Mouse (Mus musculus): ENCODE results near the gene Kng1. TPM values are rescaled to one million over a fixed set of nuclear protein-coding genes. Genes with fewer than 3 reads are reported as not detected.
"Not testable (repeated sequence)": the region's sequence is repeated elsewhere in the genome, so short reads cannot be mapped to it uniquely, and the experiment has no call there.

Kng1 gene
- 6.3 and 13.7 TPM in 2 replicates for polyA plus RNA-seq (2011; ENCODE audit: insufficient read depth, insufficient read length, low replicate concordance, missing spikeins)

DNA sequence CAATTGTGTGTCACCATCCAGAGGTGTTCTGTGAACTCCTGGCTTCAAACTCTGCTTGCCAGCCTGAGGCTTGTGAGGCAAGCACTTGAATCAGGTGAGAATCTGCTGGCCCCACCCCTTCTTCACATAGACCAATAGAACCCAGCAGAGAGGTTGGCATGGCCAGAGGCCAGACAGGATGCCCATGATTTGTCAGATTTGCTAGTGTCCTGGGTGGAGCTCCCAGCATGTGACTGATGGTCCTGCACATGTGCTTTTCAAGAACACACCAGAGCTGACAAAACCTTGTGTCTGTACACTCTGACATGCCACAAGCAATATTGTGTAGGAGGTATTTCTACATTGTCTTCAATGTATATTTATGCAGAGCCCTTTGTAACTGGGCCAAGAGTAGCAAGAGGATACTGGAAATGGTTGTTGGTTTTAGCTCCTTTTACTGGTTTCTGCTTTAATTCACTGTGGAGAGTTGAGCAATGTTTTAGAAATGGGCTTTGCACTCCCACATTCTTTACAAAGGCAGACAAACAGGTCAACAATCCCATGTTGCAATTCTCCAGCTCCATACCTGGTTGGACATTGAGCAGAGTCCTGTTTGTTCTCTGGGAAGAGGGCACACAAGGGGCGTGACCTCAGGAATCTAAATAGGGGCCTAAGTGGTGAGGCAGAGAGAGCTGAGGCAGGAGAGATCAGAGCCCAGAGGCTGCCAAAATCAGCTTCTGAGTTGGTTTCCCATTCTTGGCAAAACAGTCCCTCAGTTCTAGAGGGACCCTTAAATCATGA, at the start of gene Kng1:
Gene Kng1, plus strand, starts transcription at position 198 of the 780 bp plus-strand sequence.
- H3K4me1 ChIP-seq (ENCODE audit: control insufficient read depth, insufficient read depth, low read length); H3K27ac ChIP-seq (ENCODE audit: control insufficient read depth, insufficient read depth, low read depth, low read length, poor library complexity); H3K4me3 ChIP-seq (replicated peaks; ENCODE audit: control insufficient read depth, low read depth, low read length): not testable (repeated sequence)
- 63% methylated on average over 1 of the region's 1 CpGs for WGBS

DNA sequence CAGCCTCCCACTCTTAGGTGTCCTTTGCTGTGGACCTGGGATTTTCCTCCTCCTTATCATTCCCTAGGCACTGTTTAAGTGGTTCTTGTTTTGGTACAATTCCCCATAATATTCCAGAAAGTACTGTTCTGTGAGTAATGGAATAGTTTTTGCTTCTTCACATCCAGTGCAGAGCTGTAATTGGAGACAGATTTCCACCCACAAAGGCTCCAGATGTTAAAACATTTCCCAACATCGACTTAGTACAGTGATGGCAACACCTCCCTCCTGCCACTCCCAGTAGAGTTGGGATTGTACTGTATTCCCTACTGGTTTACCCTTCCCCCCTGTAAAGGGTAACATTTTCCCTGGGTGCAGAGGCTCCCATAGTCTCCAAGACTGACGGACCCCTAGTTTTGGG, 43.9 kb upstream of the Kng1 start:
- not testable (repeated sequence) for H3K27ac ChIP-seq (ENCODE audit: control insufficient read depth, insufficient read depth, low read depth, low read length, poor library complexity); H3K4me1 ChIP-seq (ENCODE audit: control insufficient read depth, insufficient read depth, low read length); H3K4me3 ChIP-seq (replicated peaks; ENCODE audit: control insufficient read depth, low read depth, low read length)
- 84% methylated on average over 2 of the region's 2 CpGs for WGBS

GRCm38 (mm10) chr16:23014645-23015044, 43.0 kb upstream of the Kng1 start:
- H3K27ac ChIP-seq (ENCODE audit: control insufficient read depth, insufficient read depth, low read depth, low read length, poor library complexity), result not testable (repeated sequence)
- 84% methylated on average over 8 of the region's 8 CpGs for WGBS

DNA sequence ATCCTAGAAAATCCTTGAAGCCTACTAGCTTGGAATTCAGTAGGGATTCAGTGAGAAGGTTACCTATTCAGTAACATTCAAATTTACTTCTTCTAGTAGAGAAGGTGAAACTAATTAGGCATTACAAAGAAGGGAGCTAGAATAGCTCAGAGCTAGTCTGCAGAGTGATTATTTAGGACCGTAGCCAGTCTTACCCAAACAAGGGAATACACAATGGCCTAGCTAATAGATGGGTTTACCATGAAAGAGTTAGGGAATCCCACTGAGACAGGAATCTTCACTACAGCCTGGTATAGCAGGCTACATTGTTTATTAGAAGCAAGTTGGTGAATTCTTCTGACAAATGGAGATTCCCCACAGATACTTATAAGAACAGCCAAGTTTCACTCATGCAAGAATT, 37.1 kb upstream of the Kng1 start:
- H3K4me3 ChIP-seq (replicated peaks; ENCODE audit: control insufficient read depth, low read depth, low read length); H3K4me1 ChIP-seq (ENCODE audit: control insufficient read depth, insufficient read depth, low read length); H3K27ac ChIP-seq (ENCODE audit: control insufficient read depth, insufficient read depth, low read depth, low read length, poor library complexity): not testable (repeated sequence)
- 82% methylated on average over 1 of the region's 1 CpGs for WGBS

More at GRCm38 (mm10) chr16:23014645-23015044, 43.0 kb upstream of the Kng1 start:
- H3K4me1 ChIP-seq (ENCODE audit: control insufficient read depth, insufficient read depth, low read length); H3K4me3 ChIP-seq (replicated peaks; ENCODE audit: control insufficient read depth, low read depth, low read length): not testable (repeated sequence)

- H3K4me1 ChIP-seq (ENCODE audit: control insufficient read depth, insufficient read depth, low read length), result no peaks in the 10 kb centered on the region
- TF ChIP-seq POLR2A (IDR thresholded peaks at IDR 0.05; ENCODE audit: borderline replicate concordance, control insufficient read depth, low read depth, low read length) (no peak), CTCF (IDR thresholded peaks at IDR 0.05; ENCODE audit: control insufficient read depth, insufficient read depth, low read length) (no peak)
- no peak overlapping the region for H3K4me3 ChIP-seq (replicated peaks; ENCODE audit: control insufficient read depth, low read depth, low read length)
- no peak overlapping the region for H3K27ac ChIP-seq (ENCODE audit: control insufficient read depth, insufficient read depth, low read depth, low read length, poor library complexity)
- 62% methylated on average over 6 of the region's 6 CpGs for WGBS
Observed at GRCm38 (mm10) chr16:23025111-23025510, 32.6 kb upstream of the Kng1 start.

DNA sequence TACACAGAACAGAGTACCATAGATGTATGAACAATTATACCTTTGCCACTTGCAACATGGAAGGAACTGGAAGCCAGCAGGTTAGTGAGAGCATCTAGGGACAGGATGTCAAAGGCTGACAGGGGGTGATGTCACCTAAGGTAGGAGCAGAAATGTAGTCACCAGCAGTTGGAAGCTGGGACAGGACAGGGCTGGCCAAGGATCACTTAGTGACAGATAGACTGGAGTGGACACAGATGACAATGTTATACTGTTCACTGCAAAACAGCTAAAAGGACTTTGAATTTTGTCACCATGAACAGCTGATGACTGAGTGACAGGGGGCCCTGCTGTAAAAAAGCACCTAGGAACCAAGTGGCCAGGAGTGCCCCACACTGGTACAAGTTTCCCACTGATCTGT, 31.1 kb upstream of the Kng1 start:
- H3K27ac ChIP-seq (ENCODE audit: control insufficient read depth, insufficient read depth, low read depth, low read length, poor library complexity), result no peak overlapping the region
- no peak overlapping the region for H3K4me3 ChIP-seq (replicated peaks; ENCODE audit: control insufficient read depth, low read depth, low read length)
- H3K4me1 ChIP-seq (ENCODE audit: control insufficient read depth, insufficient read depth, low read length), result no peaks in the 10 kb centered on the region

DNA sequence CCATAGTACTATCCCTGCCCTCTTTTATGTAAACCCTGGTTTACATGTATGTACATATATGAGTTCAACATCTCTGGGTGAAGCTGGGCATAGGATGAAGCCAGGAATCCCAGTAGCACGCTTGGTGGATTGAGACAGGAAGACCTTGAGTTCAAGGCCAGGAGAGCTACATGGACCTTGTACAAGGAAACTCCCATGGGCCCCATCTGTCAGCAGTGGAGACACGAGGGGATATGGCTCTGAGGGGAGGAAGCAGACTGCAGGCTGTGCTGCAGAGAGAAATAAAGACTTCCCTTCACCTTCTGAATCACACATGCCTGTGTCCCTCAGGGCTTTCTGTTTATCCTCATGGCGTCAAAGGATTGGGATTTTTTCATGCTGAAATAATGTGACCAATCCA, 30.3 kb upstream of the Kng1 start:
- H3K4me3 ChIP-seq (replicated peaks; ENCODE audit: control insufficient read depth, low read depth, low read length); H3K27ac ChIP-seq (ENCODE audit: control insufficient read depth, insufficient read depth, low read depth, low read length, poor library complexity); H3K4me1 ChIP-seq (ENCODE audit: control insufficient read depth, insufficient read depth, low read length): not testable (repeated sequence)
- 31% methylated on average over 3 of the region's 3 CpGs for WGBS

More for the DNA sequence above, 31.1 kb upstream of the Kng1 start:
- TF ChIP-seq CTCF (IDR thresholded peaks at IDR 0.05; ENCODE audit: control insufficient read depth, insufficient read depth, low read length) (no peak), POLR2A (IDR thresholded peaks at IDR 0.05; ENCODE audit: borderline replicate concordance, control insufficient read depth, low read depth, low read length) (no peak)

- 78% methylated on average over 3 of the region's 3 CpGs for WGBS
- not testable (repeated sequence) for H3K27ac ChIP-seq (ENCODE audit: control insufficient read depth, insufficient read depth, low read depth, low read length, poor library complexity); H3K4me3 ChIP-seq (replicated peaks; ENCODE audit: control insufficient read depth, low read depth, low read length)
Observed at GRCm38 (mm10) chr16:23028966-23029600, 28.6 kb upstream of the Kng1 start, which contains the start of gene Kng2. Gene Kng2, minus strand, starts transcription at chr16:23029482.

GRCm38 (mm10) chr16:23030673-23031435, 26.8 kb upstream of the Kng1 start:
- WGBS, result 74% methylated on average over 5 of the region's 5 CpGs
- Histone ChIP-seq H3K4me3 (replicated peaks; ENCODE audit: control insufficient read depth, low read depth, low read length) (no peak overlapping the region), H3K27ac (ENCODE audit: control insufficient read depth, insufficient read depth, low read depth, low read length, poor library complexity) (no peak overlapping the region), H3K4me1 (ENCODE audit: control insufficient read depth, insufficient read depth, low read length) (no peaks in the 10 kb centered on the region)
- TF ChIP-seq POLR2A (IDR thresholded peaks at IDR 0.05; ENCODE audit: borderline replicate concordance, control insufficient read depth, low read depth, low read length) (no peak), CTCF (IDR thresholded peaks at IDR 0.05; ENCODE audit: control insufficient read depth, insufficient read depth, low read length) (no peak)

More at GRCm38 (mm10) chr16:23028966-23029600, 28.6 kb upstream of the Kng1 start, which contains the start of gene Kng2:
- H3K4me1 ChIP-seq (ENCODE audit: control insufficient read depth, insufficient read depth, low read length), result not testable (repeated sequence)

Data from bone marrow, adult 2 months (tissue).